Mouse (Mus musculus) bone marrow macrophage, adult 2 months (primary cell): ENCODE results near the gene R3hdm2.

Source experiments
- CTCF ChIP-seq: IDR thresholded peaks from 2 replicates; pipeline ENCODE4 v1.5.1; 2012; ENCODE audit warnings: low read depth, mild to moderate bottlenecking, low read length, moderate library complexity
- POLR2A ChIP-seq: IDR thresholded peaks from 2 replicates; pipeline ENCODE4 v1.6.1; 2012; ENCODE audit warnings: mild to moderate bottlenecking, low read depth, low read length, borderline replicate concordance

DNA sequence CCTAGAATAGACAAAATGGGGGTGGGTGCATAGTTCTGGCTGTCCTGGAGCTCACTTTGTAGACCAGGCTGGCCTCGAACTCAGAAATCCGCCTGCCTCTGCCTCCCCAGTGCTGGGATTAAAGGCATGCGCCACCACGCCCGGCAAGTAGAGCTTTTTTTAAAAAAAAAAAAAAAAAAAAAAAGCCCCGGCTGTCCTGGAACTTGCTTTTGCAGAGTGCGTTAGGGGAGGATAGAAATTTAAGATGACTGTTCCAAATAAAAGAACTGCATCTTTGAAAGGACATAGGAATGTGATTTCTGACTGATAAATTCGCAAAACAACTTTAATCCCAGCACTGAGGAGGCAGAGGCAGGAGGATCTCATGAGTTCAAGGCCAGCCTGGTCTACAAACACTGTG lies 473 bp upstream of the R3hdm2 start:
- TF ChIP-seq CTCF, result no peak
- no peak for TF ChIP-seq POLR2A
